Mouse (Mus musculus): Measurements from ENCODE around the gene Gm20498.

- TF ChIP-seq CTCF (IDR thresholded peaks at IDR 0.05; ENCODE audit: control insufficient read depth, insufficient read depth, low read length) (no peak), POLR2A (IDR thresholded peaks at IDR 0.05; ENCODE audit: borderline replicate concordance, control insufficient read depth, low read depth, low read length) (no peak)
These were observed 16.6 kb upstream of the Gm20498 start for GRCm38 (mm10) chr12:81549286-81549685.
